Mouse (Mus musculus): ENCODE measurements around the gene Rac3. TPM values are rescaled to one million over a fixed set of nuclear protein-coding genes. Genes with fewer than 3 reads are reported as not detected.
A peak's percentile ranks its signal among the peaks of the same experiment; 100 is the strongest.

The Rac3 gene
- polyA plus RNA-seq, 1 experiment from 2014 or later = 31.0 TPM

DNA sequence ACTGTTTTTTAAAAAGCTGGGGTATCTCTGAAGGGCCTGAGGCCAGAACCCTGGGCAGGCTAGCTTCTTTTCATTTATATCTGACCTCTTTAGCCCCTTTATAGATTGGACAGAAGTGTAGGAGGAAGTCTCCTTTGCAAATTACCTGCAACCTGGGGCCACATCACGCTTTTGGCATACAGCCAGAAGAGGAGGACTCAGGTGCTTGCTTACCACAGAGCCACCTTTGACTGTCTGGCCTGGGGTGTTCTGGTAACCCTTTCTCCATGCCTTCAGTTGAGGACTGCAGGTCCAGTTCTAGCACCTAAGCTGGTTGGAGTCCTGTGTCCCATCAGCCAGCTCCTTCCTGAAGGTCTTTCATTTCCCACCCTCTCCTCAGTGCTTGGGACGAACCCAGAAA, 11.7 kb upstream of the Rac3 start:
- Histone ChIP-seq H3K4me2 (no peak overlapping the region), H3K27ac (0 out of 2 replicates have a peak overlapping the region, but pooled peaks have one; percentile 27), H3K9me3 (replicated peaks) (no peaks in the 10 kb centered on the region), H3K36me3 (peaks cover 28% of the 10 kb centered on the region), H3K27me3 (no peaks in the 10 kb centered on the region), H3K9ac (no peak overlapping the region), H3K4me3 (replicated peaks) (no peak overlapping the region), H3K4me1 (peaks cover 87% of the 10 kb centered on the region)
- 63% methylated on average over 2 of the region's 2 CpGs for WGBS
- no peak for ATAC-seq (replicated peaks; ENCODE audit: low FRiP score)

DNA sequence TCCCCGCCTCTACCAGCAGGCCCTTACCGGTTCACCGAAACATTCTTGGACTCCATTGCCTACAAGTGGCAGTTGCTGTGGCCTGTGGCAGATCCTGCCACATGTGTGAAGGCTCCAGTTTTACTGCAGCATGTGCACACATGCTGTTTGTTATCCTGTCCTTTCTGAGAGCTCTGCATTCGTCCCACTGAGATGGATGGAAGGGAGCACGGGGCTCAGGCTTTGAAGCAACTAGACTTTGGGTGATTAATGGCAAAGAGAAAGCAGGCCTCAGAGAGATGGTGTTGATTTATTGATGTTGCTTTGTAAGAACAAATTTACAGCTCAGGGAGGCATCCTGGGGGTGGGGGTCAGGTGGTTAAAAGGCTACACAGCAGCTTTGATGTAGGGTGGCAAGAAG, 10.6 kb upstream of the Rac3 start:
- no peaks in the 10 kb centered on the region for H3K27me3 ChIP-seq
- no peak for ATAC-seq (replicated peaks; ENCODE audit: low FRiP score)
- H3K4me2 ChIP-seq = no peak overlapping the region
- no peaks in the 10 kb centered on the region for H3K9me3 ChIP-seq (replicated peaks)
- no peak overlapping the region for H3K4me3 ChIP-seq (replicated peaks)
- H3K27ac ChIP-seq = peak overlapping the region; percentile 1; the same call in 1 of the 2 replicates
- peaks cover 87% of the 10 kb centered on the region for H3K4me1 ChIP-seq
- H3K36me3 ChIP-seq = peaks cover 32% of the 10 kb centered on the region
- WGBS = 36% methylated on average over 5 of the region's 5 CpGs
- H3K9ac ChIP-seq = no peak overlapping the region

DNA sequence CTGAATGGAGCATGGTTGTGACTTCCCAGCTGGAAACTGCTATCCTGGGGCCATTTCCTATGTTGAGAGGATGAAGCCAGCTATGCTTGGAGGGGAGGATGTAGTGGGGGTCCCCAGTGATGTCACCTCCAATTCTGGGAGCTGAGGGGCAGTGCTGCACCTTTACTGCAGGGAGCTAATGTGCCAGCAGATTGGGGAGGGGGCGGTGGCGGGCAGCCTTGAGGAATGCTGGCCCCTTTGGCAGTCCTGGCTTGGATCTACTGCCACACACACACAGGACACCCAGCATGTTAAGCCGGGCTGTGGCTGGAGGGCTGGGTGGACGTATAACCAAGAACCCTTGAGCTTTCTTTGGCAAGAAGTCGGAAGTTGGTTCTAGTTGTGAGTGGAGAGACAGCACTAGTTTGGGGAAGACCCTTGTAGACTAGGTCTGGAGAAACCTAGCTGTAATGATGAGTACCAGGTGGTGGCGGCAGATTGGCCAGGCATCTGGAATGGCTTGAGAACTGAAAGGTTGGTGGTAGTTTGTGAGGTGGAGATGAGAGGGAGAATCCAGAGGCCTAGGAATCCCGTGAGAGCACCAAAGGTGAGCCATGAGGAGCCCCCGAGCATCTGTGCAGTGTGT, 9.2 kb upstream of the Rac3 start:
- H3K9me3 ChIP-seq (replicated peaks) = no peaks in the 10 kb centered on the region
- ATAC-seq (replicated peaks; ENCODE audit: low FRiP score) = no peak
- H3K4me1 ChIP-seq = peaks cover 73% of the 10 kb centered on the region
- H3K4me2 ChIP-seq = peak overlapping the region; percentile 100
- 58% methylated on average over 8 of the region's 8 CpGs for WGBS
- no peaks in the 10 kb centered on the region for H3K27me3 ChIP-seq
- 0 out of 2 replicates have a peak overlapping the region, but pooled peaks have one; percentile 75 for H3K9ac ChIP-seq
- H3K27ac ChIP-seq = no peak overlapping the region
- H3K36me3 ChIP-seq = peaks cover 46% of the 10 kb centered on the region
- peak overlapping the region; percentile 69 for H3K4me3 ChIP-seq (replicated peaks)

DNA sequence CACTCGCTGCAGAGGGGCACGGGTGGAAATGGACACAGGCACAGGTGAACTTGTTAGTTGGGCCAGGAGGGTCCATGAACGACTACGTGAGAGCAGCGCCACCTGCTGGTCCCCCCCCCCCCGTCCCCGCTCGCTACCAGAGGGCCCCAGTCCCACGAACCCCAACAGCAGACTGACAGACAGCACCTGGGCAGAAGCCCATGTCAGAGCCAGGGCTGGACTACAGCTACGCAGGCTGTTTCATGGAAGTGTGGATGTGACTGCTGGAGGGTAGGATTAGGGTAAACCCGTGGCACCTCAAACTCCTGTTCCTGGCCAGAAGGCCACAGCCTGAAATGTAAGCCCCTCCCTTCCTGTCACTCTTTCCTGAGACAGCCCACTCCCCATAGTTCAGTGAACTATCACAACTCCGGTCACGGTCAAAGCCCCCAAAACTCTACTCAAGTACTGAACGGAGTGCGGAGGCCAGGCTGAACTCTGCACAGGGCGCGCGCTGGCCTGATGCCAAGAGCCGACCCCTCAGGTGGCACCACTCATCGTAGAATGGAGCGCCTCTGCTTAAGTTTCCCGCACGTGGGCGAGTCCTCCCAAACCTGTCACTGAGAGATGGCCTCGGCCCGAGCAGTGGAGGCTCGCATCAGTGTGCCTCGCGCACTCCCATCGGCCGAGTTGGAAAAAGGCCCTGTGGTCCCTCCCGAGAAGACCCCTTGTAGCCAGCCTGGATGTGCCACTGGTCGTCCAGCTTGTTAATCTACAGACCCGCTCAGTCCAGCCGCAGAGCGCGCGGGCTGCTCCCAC, 8.3 kb upstream of the Rac3 start:
- H3K27me3 ChIP-seq = no peaks in the 10 kb centered on the region
- peak overlapping the region; percentile 100 for H3K4me2 ChIP-seq
- H3K4me3 ChIP-seq (replicated peaks) = peak overlapping the region; percentile 69
- WGBS = under 1% methylated on average over 38 of the region's 38 CpGs
- H3K4me1 ChIP-seq = peaks cover 64% of the 10 kb centered on the region
- peak overlapping the region; percentile 75 for H3K9ac ChIP-seq
- peak; percentile 38 for ATAC-seq (replicated peaks; ENCODE audit: low FRiP score)
- peaks cover 55% of the 10 kb centered on the region for H3K36me3 ChIP-seq
- H3K9me3 ChIP-seq (replicated peaks) = no peaks in the 10 kb centered on the region
- peak overlapping the region; percentile 88 for H3K27ac ChIP-seq

DNA sequence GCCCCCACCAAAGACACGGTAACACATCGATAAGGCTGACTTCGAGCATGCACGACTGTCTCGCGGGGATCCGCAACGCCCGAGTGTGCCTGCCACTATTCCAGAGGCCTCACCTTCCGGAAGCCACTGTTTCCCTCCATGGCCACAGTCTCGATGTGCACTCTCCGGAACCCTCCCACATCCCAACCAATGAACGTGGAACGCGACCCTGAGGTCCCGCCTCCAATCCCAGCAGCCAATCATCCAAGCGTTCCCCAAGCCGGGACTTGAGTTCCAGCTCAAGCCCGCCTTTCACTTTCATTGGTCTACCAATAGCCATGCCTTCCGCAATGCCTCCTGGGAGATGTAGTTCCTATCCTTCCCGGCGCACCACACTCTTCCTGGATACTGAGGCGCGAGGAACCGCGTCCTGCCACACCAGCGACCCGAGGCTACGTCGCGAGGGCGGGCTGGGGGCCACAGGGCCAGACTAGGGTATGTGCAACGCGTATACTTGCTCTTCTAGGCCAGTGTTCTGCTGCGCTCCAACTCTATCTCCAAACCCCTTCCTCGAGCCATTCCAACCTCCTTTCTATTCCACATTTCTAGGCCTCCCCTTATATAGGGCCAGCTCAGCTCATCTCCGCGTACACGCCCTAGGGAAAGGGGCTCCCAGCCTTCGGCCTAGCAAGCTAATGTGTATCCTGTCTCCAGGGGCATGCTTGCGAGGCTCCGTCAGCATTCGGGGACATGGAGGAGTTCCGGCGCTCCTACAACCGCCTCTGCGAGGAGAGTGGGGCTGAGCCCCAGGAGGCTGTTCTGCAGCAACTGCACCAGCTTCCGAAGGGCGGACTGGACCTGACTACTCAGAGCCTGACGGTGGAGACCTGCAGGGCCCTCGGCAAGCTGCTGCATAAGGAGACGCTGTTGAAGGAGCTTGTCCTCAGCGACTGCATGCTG, 7.4 kb upstream of the Rac3 start, which contains the start of the genes Cenpx and Lrrc45:
Cenpx (minus strand) TSS at position 159 of the 939 bp plus-strand sequence.
Lrrc45 (plus strand) TSS at position 346 of the 939 bp plus-strand sequence.
- peak; percentile 94 for ATAC-seq (replicated peaks; ENCODE audit: low FRiP score)
- Histone ChIP-seq H3K9me3 (replicated peaks) (no peaks in the 10 kb centered on the region), H3K4me2 (peak within 1 kb of the TSS; percentile 100), H3K9ac (peak within 1 kb of the TSS; percentile 75), H3K36me3 (peaks cover 59% of the 10 kb centered on the region), H3K27ac (peak within 1 kb of the TSS; percentile 88), H3K27me3 (no peaks in the 10 kb centered on the region), H3K4me3 (replicated peaks) (peak within 1 kb of the TSS; percentile 69), H3K4me1 (peaks cover 56% of the 10 kb centered on the region)
- 1% methylated on average over 53 of the region's 53 CpGs for WGBS

DNA sequence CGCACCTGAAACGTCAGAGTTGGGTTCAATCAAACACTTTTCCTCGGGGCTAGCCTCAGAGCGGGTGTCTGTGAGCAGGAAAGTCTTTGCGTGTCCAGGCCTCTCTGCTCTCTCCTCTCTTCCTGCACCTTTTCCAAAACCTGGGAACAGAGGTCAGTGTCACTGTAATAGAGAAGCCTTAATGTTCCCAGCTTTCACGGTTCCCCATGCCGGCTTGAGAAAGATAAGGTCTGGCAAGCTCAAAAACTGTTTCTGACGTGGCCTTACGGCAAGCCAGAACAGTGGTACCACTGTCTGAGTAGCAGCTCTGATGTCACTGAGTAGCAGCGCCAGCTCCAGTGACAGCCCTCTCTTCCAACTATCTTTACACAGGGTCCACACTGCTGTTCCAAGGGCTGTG, 6.7 kb upstream of the Rac3 start:
- Histone ChIP-seq H3K36me3 (peaks cover 58% of the 10 kb centered on the region), H3K4me2 (peak overlapping the region; percentile 100), H3K27me3 (no peaks in the 10 kb centered on the region), H3K4me1 (peaks cover 49% of the 10 kb centered on the region), H3K9me3 (replicated peaks) (no peaks in the 10 kb centered on the region), H3K4me3 (replicated peaks) (peak overlapping the region; percentile 69), H3K27ac (no peak overlapping the region), H3K9ac (peak overlapping the region; percentile 67)
- no peak for ATAC-seq (replicated peaks; ENCODE audit: low FRiP score)
- 41% methylated on average over 10 of the region's 10 CpGs for WGBS

DNA sequence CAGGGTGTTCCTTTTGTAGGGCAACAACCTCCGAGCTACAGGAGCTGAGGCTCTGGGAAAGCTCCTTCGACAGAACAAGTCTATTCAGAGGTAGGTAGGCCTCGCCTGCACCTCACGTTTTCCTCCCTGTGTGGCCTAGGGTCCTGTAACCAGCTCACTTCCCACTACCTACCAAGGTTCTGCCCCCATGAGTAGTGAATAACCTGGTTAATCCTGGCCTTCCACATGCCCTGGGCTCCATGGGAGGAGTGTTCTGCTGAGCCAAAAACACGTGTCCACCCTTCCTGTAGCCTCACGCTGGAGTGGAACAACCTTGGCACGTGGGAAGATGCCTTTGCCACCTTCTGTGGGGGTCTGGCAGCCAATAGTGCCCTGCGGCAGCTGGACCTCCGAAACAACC, 6.1 kb upstream of the Rac3 start:
- peaks cover 57% of the 10 kb centered on the region for H3K36me3 ChIP-seq
- H3K4me3 ChIP-seq (replicated peaks) = no peak overlapping the region
- peak overlapping the region; percentile 67; the same call in 1 of the 2 replicates for H3K9ac ChIP-seq
- H3K4me1 ChIP-seq = peaks cover 45% of the 10 kb centered on the region
- peak overlapping the region; percentile 100; the same call in 1 of the 2 replicates for H3K4me2 ChIP-seq
- no peak overlapping the region for H3K27ac ChIP-seq
- H3K9me3 ChIP-seq (replicated peaks) = no peaks in the 10 kb centered on the region
- WGBS = 90% methylated on average over 9 of the region's 9 CpGs
- no peaks in the 10 kb centered on the region for H3K27me3 ChIP-seq
- ATAC-seq (replicated peaks; ENCODE audit: low FRiP score) = no peak

DNA sequence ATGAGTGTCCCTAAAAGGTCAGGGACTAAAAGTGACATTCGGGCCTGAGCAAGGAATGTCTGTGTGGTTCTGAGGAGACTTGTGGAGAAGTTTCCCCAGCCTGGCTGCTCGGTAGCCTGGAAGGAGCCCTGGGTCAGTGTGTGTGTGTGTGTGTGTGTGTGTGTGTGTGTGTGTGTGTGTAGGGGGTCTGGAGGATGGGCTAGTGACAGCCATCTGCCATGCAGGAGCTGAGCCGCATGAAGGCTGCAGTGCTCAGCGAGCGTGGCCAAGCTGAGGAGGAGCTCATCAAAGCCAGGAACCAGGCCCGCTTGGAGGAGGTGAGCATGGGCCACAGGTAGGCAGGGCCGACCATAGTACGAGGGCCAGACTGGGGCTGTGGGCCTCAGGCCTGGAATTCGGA, 2.0 kb upstream of the Rac3 start:
- Histone ChIP-seq H3K4me3 (replicated peaks) (no peak overlapping the region), H3K4me1 (peaks cover 42% of the 10 kb centered on the region), H3K4me2 (no peak overlapping the region), H3K27ac (no peak overlapping the region), H3K27me3 (peaks cover 7% of the 10 kb centered on the region), H3K9me3 (replicated peaks) (no peaks in the 10 kb centered on the region), H3K9ac (no peak overlapping the region), H3K36me3 (peaks cover 47% of the 10 kb centered on the region)
- WGBS = 87% methylated on average over 9 of the region's 9 CpGs
- no peak for ATAC-seq (replicated peaks; ENCODE audit: low FRiP score)

DNA sequence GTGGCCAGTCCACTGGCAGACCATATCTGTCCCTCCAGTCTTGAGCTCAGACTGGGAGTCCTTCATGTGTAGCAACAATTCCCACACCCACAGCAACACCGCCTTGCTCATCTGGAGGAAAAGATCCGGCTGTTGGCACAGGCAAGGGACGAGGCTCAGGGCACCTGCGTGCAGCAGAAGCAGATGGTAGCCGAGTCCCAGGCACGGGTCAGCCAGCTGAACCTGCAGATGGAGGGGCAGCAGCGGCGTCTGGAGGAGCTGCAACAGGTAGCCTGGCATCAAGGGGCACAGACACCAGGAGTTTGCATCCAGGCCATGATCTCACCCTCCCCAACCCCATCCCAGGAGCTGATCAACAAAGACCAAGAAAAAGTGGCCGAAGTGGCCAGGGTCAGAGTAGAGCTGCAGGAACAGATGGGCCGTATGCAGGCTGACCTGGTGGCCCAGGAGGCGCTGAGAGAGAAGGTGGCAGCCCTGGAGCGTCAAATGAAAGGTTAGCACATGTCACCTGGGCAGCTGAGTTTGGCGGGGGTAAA, 1.4 kb upstream of the Rac3 start:
- H3K4me2 ChIP-seq = no peak overlapping the region
- peaks cover 35% of the 10 kb centered on the region for H3K4me1 ChIP-seq
- no peaks in the 10 kb centered on the region for H3K9me3 ChIP-seq (replicated peaks)
- WGBS = 87% methylated on average over 13 of the region's 13 CpGs
- peaks cover 48% of the 10 kb centered on the region for H3K36me3 ChIP-seq
- H3K27ac ChIP-seq = no peak overlapping the region
- no peak overlapping the region for H3K9ac ChIP-seq
- H3K27me3 ChIP-seq = peaks cover 7% of the 10 kb centered on the region
- no peak overlapping the region for H3K4me3 ChIP-seq (replicated peaks)
- no peak for ATAC-seq (replicated peaks; ENCODE audit: low FRiP score)

DNA sequence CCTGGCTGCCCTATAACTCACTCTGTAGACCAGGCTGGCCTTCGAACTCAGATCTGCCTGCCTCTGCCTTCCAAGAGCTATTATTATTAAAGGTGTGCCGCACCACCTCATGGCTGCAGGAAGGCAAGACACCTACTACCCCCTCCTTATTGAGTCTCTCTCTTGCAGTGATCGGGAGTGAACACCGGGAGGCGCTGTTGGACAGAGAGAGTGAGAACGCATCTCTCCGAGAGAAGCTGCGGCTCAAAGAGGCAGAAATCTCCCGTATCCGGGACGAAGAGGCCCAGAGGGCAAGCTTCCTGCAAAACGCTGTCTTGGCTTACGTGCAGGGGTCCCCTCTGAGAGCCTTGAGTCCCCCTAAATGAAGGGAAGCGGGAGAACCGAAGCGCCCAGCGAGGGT, 820 bp upstream of the Rac3 start:
- no peak overlapping the region for H3K27ac ChIP-seq
- peak; percentile 4; the same call in 1 of the 2 replicates for ATAC-seq (replicated peaks; ENCODE audit: low FRiP score)
- WGBS = 12% methylated on average over 17 of the region's 17 CpGs

DNA sequence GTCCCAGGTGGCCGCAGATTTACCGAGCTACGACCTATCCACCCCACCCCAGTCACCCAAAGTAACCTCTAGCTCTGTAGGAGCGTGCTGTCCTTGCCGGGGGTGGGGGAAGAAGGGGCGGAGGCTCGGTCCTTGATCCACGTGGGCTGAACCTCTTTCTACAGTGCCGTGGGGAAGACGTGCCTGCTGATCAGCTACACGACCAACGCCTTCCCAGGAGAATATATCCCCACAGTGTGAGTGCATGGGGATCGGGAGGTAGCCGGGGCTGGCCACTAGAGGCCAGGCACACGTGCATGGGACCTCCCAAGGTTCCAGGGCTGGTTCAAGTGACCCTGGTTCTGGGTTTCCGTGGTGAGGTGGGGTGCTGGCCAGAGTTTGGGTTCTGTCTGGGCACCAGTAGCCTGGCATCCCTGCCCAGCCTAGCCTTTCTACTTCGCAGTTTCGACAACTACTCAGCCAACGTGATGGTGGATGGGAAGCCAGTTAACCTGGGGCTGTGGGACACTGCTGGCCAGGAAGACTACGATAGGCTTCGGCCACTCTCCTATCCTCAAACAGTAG, 879 bp downstream of the Rac3 start:
- 23% methylated on average over 21 of the region's 21 CpGs for WGBS
- Histone ChIP-seq H3K9ac (peak overlapping the region; percentile 72), H3K4me1 (peaks cover 39% of the 10 kb centered on the region), H3K36me3 (peaks cover 35% of the 10 kb centered on the region), H3K27me3 (peaks cover 7% of the 10 kb centered on the region), H3K4me2 (peak overlapping the region; percentile 100), H3K4me3 (replicated peaks) (peak overlapping the region; percentile 61), H3K27ac (no peak overlapping the region), H3K9me3 (replicated peaks) (no peaks in the 10 kb centered on the region)
- ATAC-seq (replicated peaks; ENCODE audit: low FRiP score) = no peak

More for the DNA sequence above, 820 bp upstream of the Rac3 start:
- peak overlapping the region; percentile 61 for H3K4me3 ChIP-seq (replicated peaks)
- H3K9me3 ChIP-seq (replicated peaks) = no peaks in the 10 kb centered on the region
- H3K9ac ChIP-seq = peak overlapping the region; percentile 72; the same call in 1 of the 2 replicates
- peaks cover 7% of the 10 kb centered on the region for H3K27me3 ChIP-seq
- peaks cover 51% of the 10 kb centered on the region for H3K36me3 ChIP-seq
- peaks cover 30% of the 10 kb centered on the region for H3K4me1 ChIP-seq
- peak overlapping the region; percentile 100 for H3K4me2 ChIP-seq

Measured in kidney, embryonic 15.5 days (tissue).